Mouse (Mus musculus): ENCODE results near the gene Gpr107. TPM values are rescaled to one million over a fixed set of nuclear protein-coding genes. Genes with fewer than 3 reads are reported as not detected.
"Not testable (repeated sequence)": the region's sequence is repeated elsewhere in the genome, so short reads cannot be mapped to it uniquely, and the experiment has no call there.

Gpr107 gene
- total and polyA plus RNA-seq, 2 experiments from 2014 or later: 31.9 to 49.3 TPM

DNA sequence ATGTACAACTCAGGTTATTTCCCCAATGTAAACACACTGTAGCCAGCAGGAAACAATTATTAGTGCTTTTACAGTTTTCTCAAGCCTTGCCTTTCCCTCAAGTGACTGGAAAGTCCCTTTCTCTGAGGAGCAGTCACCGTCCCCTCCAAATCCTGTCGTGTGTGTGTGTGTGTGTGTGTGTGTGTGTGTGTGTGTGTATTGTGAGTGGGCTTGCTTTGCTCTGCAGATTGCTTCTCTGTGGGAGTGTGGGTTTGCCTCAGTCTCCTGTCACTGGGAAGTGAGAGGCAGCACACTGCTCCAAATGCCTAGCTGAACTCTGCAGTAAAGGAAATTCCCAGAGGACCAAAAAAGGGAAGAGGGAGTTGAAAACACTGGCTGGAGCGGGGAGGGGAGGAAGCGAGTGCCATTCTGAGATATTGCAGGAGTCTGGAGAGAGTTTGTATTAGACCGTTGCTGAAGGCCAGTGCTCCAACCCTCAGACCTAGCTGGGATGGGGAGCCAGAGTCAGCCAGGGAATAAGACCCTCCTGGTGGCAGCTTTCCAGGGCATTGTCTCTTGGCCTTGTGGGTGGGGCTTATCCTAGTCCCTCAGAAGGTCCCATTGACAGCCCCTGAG lies 12.8 kb downstream of the Gpr107 start:
- no peak overlapping the region for H3K4me2 ChIP-seq (ENCODE audit: low read depth, low read length)
- no peak overlapping the region for H3K4me3 ChIP-seq (ENCODE audit: low read length)
- peaks cover 20% of the 10 kb centered on the region for H3K36me3 ChIP-seq (ENCODE audit: insufficient read depth, low read length)
- H3K27me3 ChIP-seq (ENCODE audit: insufficient read depth, low read length): no peaks in the 10 kb centered on the region
- no peak overlapping the region for H3K27ac ChIP-seq
- H3K9me3 ChIP-seq (ENCODE audit: low read length): no peaks in the 10 kb centered on the region
- TF ChIP-seq CTCF (IDR thresholded peaks at IDR 0.05; ENCODE audit: low read depth): no peak
- no peak for ATAC-seq
- H3K9ac ChIP-seq (replicated peaks; ENCODE audit: low read length): no peak overlapping the region
- H3K4me1 ChIP-seq (ENCODE audit: insufficient read depth, low read length): peaks cover 4% of the 10 kb centered on the region; the same call in 1 of the 2 replicates
- peak; percentile 13 for DNase-seq (ENCODE audit: low spot score)
- WGBS: 41% methylated on average over 5 of the region's 5 CpGs

- H3K9ac ChIP-seq (replicated peaks; ENCODE audit: low read length): no peak overlapping the region
- TF ChIP-seq CTCF (IDR thresholded peaks at IDR 0.05; ENCODE audit: low read depth): no peak
- 69% methylated on average over 4 of the region's 4 CpGs for whole genome bisulfite sequencing
- peaks cover 4% of the 10 kb centered on the region; the same call in 1 of the 2 replicates for H3K4me1 ChIP-seq (ENCODE audit: insufficient read depth, low read length)
- no peak for ATAC-seq
- H3K4me2 ChIP-seq (ENCODE audit: low read depth, low read length): no peak overlapping the region
- no peak overlapping the region for H3K4me3 ChIP-seq (ENCODE audit: low read length)
- H3K36me3 ChIP-seq (ENCODE audit: insufficient read depth, low read length): peaks cover 26% of the 10 kb centered on the region
- H3K9me3 ChIP-seq (ENCODE audit: low read length): no peaks in the 10 kb centered on the region
- H3K27me3 ChIP-seq (ENCODE audit: insufficient read depth, low read length): no peaks in the 10 kb centered on the region
- H3K27ac ChIP-seq: no peak overlapping the region
- no peak for DNase-seq (ENCODE audit: low spot score)
Observed at GRCm38 (mm10) chr2:31165529-31165928, 13.4 kb downstream of the Gpr107 start.

- H3K4me3 ChIP-seq (ENCODE audit: low read length); ATAC-seq; H3K4me1 ChIP-seq (ENCODE audit: insufficient read depth, low read length); DNase-seq (ENCODE audit: low spot score); H3K27me3 ChIP-seq (ENCODE audit: insufficient read depth, low read length); H3K9ac ChIP-seq (replicated peaks; ENCODE audit: low read length); H3K4me2 ChIP-seq (ENCODE audit: low read depth, low read length); H3K27ac ChIP-seq; H3K9me3 ChIP-seq (ENCODE audit: low read length): not testable (repeated sequence)
- H3K36me3 ChIP-seq (ENCODE audit: insufficient read depth, low read length): peaks cover 41% of the 10 kb centered on the region
- 87% methylated on average over 2 of the region's 2 CpGs for WGBS
Observed at GRCm38 (mm10) chr2:31167571-31167970, 15.5 kb downstream of the Gpr107 start.

- H3K36me3 ChIP-seq (ENCODE audit: insufficient read depth, low read length): peaks cover 52% of the 10 kb centered on the region
- H3K4me3 ChIP-seq (ENCODE audit: low read length): no peak overlapping the region
- no peak overlapping the region for H3K9ac ChIP-seq (replicated peaks; ENCODE audit: low read length)
- H3K9me3 ChIP-seq (ENCODE audit: low read length): no peaks in the 10 kb centered on the region
- H3K4me2 ChIP-seq (ENCODE audit: low read depth, low read length): no peak overlapping the region
- ATAC-seq (no peak), DNase-seq (ENCODE audit: low spot score) (no peak)
- H3K27ac ChIP-seq: no peak overlapping the region
- 84% methylated on average over 10 of the region's 10 CpGs for WGBS
- no peak for TF ChIP-seq CTCF (IDR thresholded peaks at IDR 0.05; ENCODE audit: low read depth)
- H3K4me1 ChIP-seq (ENCODE audit: insufficient read depth, low read length): peaks cover 4% of the 10 kb centered on the region; the same call in 1 of the 2 replicates
- H3K27me3 ChIP-seq (ENCODE audit: insufficient read depth, low read length): no peaks in the 10 kb centered on the region
Observed at GRCm38 (mm10) chr2:31169001-31169400, 16.9 kb downstream of the Gpr107 start.

GRCm38 (mm10) chr2:31170164-31170563 lies 18.0 kb downstream of the Gpr107 start:
- H3K27me3 ChIP-seq (ENCODE audit: insufficient read depth, low read length): no peaks in the 10 kb centered on the region
- no peak for TF ChIP-seq CTCF (IDR thresholded peaks at IDR 0.05; ENCODE audit: low read depth)
- H3K4me3 ChIP-seq (ENCODE audit: low read length): no peak overlapping the region
- DNase-seq (ENCODE audit: low spot score): no peak
- ATAC-seq: no peak
- H3K4me2 ChIP-seq (ENCODE audit: low read depth, low read length): no peak overlapping the region
- H3K36me3 ChIP-seq (ENCODE audit: insufficient read depth, low read length): peaks cover 56% of the 10 kb centered on the region
- H3K9ac ChIP-seq (replicated peaks; ENCODE audit: low read length): no peak overlapping the region
- H3K4me1 ChIP-seq (ENCODE audit: insufficient read depth, low read length): peaks cover 2% of the 10 kb centered on the region; the same call in 1 of the 2 replicates
- 93% methylated on average over 6 of the region's 6 CpGs for WGBS
- H3K27ac ChIP-seq: no peak overlapping the region
- no peaks in the 10 kb centered on the region for H3K9me3 ChIP-seq (ENCODE audit: low read length)

- DNase-seq (ENCODE audit: low spot score) (no peak), ATAC-seq (no peak)
- no peak overlapping the region for H3K4me3 ChIP-seq (ENCODE audit: low read length)
- peak overlapping the region; percentile 1; the same call in 1 of the 2 replicates for H3K27ac ChIP-seq
- no peak overlapping the region for H3K9ac ChIP-seq (replicated peaks; ENCODE audit: low read length)
- peaks cover 71% of the 10 kb centered on the region for H3K36me3 ChIP-seq (ENCODE audit: insufficient read depth, low read length)
- TF ChIP-seq CTCF (IDR thresholded peaks at IDR 0.05; ENCODE audit: low read depth): no peak
- no peak overlapping the region for H3K4me2 ChIP-seq (ENCODE audit: low read depth, low read length)
- no peaks in the 10 kb centered on the region for H3K27me3 ChIP-seq (ENCODE audit: insufficient read depth, low read length)
- no peaks in the 10 kb centered on the region for H3K4me1 ChIP-seq (ENCODE audit: insufficient read depth, low read length)
- H3K9me3 ChIP-seq (ENCODE audit: low read length): no peaks in the 10 kb centered on the region
- WGBS: 71% methylated on average over 5 of the region's 5 CpGs
Observed at GRCm38 (mm10) chr2:31172001-31172400, 19.9 kb downstream of the Gpr107 start.

- Histone ChIP-seq H3K36me3 (ENCODE audit: insufficient read depth, low read length) (peaks cover 77% of the 10 kb centered on the region), H3K27me3 (ENCODE audit: insufficient read depth, low read length) (no peaks in the 10 kb centered on the region), H3K27ac (no peak overlapping the region), H3K4me2 (ENCODE audit: low read depth, low read length) (no peak overlapping the region), H3K4me1 (ENCODE audit: insufficient read depth, low read length) (no peaks in the 10 kb centered on the region), H3K4me3 (ENCODE audit: low read length) (no peak overlapping the region), H3K9ac (replicated peaks; ENCODE audit: low read length) (no peak overlapping the region), H3K9me3 (ENCODE audit: low read length) (no peaks in the 10 kb centered on the region)
- peak; percentile 47 for TF ChIP-seq CTCF (IDR thresholded peaks at IDR 0.05; ENCODE audit: low read depth)
- 89% methylated on average over 5 of the region's 5 CpGs for WGBS
- no peak for DNase-seq (ENCODE audit: low spot score)
- no peak for ATAC-seq
Observed at GRCm38 (mm10) chr2:31172536-31172935, 20.4 kb downstream of the Gpr107 start.
